Mouse (Mus musculus): ENCODE data around the gene Cap2.

DNA sequence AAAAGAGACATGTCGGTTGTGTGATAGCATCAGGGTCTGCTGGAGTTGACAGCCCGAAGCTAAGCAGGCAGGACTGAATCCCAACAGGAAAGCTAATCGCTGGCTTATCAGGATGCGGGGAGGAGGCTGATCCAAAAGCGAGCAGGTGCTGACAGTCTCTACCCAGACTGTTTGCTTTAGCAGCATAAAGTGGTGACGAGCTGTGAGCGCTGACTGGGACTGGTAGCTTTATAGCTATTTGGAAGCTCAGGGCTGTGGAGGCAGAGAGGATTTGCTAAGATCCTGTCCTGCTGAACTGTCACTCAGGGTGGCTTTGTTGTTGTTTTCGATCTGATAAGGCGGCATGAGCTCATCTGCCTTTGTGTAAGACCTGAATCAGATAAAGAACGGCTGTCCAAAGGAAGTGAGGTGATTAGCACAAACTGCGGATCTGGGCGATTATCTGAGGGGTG is 69.5 kb downstream of the Cap2 start:
- TF ChIP-seq GATA1 (IDR thresholded peaks at IDR 0.05; ENCODE audit: low read depth, low read length), result peak; percentile 46
- no peak for TF ChIP-seq TCF12 (IDR thresholded peaks at IDR 0.05; ENCODE audit: low read depth, low read length)
- TF ChIP-seq POLR2AphosphoS5 (IDR thresholded peaks at IDR 0.05; ENCODE audit: borderline replicate concordance, low read depth, low read length), result no peak
- no peak for TF ChIP-seq USF1 (IDR thresholded peaks at IDR 0.05; ENCODE audit: low read depth, low read length)
- no peak for TF ChIP-seq ZC3H11A (IDR thresholded peaks at IDR 0.05; ENCODE audit: low read depth, low read length)
- TF ChIP-seq CTCF (IDR thresholded peaks at IDR 0.05 in 2 of 3, conservative IDR thresholded peaks at IDR 0.05 in 1 of 3; ENCODE audit: control insufficient read depth in 1 of 3, insufficient read depth in 1 of 3, low read depth in 2 of 3, low read length in 3 of 3, poor library complexity in 1 of 3, severe bottlenecking in 1 of 3), result no peak
- TF ChIP-seq MYC (IDR thresholded peaks at IDR 0.05; ENCODE audit: low read depth, low read length), result no peak
- no peak for TF ChIP-seq CHD1 (IDR thresholded peaks at IDR 0.05; ENCODE audit: low read depth, low read length)
